Mouse (Mus musculus) kidney, embryonic 14.5 days (tissue): Measurements from ENCODE around the gene Hoxb8. TPM values are rescaled to one million over a fixed set of nuclear protein-coding genes. Genes with fewer than 3 reads are reported as not detected.

ENCODE experiments used
- ATAC-seq: fragments of 200-750 bp; cut with Nextera tagmentation; 2 replicates; pipeline ENCODE4 v1.8.0; 2017; ENCODE audit warnings: moderate number of reproducible peaks, mild to moderate bottlenecking, moderate TSS enrichment, moderate library complexity; ENCODE audit not compliant: low FRiP score, low TSS enrichment
- H3K27ac ChIP-seq: fragments of 300-500 bp; sonication (generic); 2 replicates; pipeline ENCODE4 v1.5.1; 2014; ENCODE audit warnings: low read depth, mild to moderate bottlenecking, low read length, moderate library complexity, mixed read lengths
- H3K27me3 ChIP-seq: fragments of 300-500 bp; sonication (generic); 2 replicates; pipeline ENCODE4 v1.6.1; 2014; ENCODE audit warnings: mild to moderate bottlenecking, low read length; ENCODE audit not compliant: control insufficient read depth, insufficient read depth
- H3K36me3 ChIP-seq: fragments of 300-500 bp; sonication (generic); 2 replicates; pipeline ENCODE4 v1.6.1; 2014; ENCODE audit warnings: low read length, mixed read lengths; ENCODE audit not compliant: control insufficient read depth, insufficient read depth
- H3K4me1 ChIP-seq: fragments of 300-500 bp; sonication (generic); 2 replicates; pipeline ENCODE4 v1.6.1; 2014; ENCODE audit warnings: low read length, mixed read lengths; ENCODE audit not compliant: control insufficient read depth, insufficient read depth
- H3K4me2 ChIP-seq: fragments of 300-500 bp; sonication (generic); replicated peaks from 2 replicates; pipeline ENCODE4 v1.6.1; 2014; ENCODE audit warnings: low read depth, mild to moderate bottlenecking, low read length
- H3K4me3 ChIP-seq: fragments of 300-500 bp; sonication (generic); 2 replicates; pipeline ENCODE4 v1.5.1; 2014; ENCODE audit warnings: mild to moderate bottlenecking, low read length
- H3K9ac ChIP-seq: fragments of 300-500 bp; sonication (generic); 2 replicates; pipeline ENCODE4 v1.6.1; 2014; ENCODE audit warnings: low read depth, mild to moderate bottlenecking, low read length, moderate library complexity
- H3K9me3 ChIP-seq: fragments of 300-500 bp; sonication (generic); 2 replicates; pipeline ENCODE4 v1.6.1; 2016; ENCODE audit warnings: low read length; ENCODE audit not compliant: control insufficient read depth
- WGBS: fragments of 180-500 bp; shearing (Covaris S2); extraction: QIAGEN DNeasy Blood & Tissue Kit; methylation state at CpG from one replicate; pipeline ENCODE4 v1.1.7; 2014; 5-methylcytosine and 5-hydroxymethylcytosine counted together
- polyA plus RNA-seq: library from polyadenylated mRNA; unstranded; fragments of >200 nt; fragmentation: Nextera tagmentation; extraction: Ambion mirVana; gene quantifications from 2 replicates; pipeline ENCODE4 v1.2.1, GENCODE M21; 2014

Gene Hoxb8
- polyA plus RNA-seq, 1 experiment from 2014 or later, result 12.7 TPM

DNA sequence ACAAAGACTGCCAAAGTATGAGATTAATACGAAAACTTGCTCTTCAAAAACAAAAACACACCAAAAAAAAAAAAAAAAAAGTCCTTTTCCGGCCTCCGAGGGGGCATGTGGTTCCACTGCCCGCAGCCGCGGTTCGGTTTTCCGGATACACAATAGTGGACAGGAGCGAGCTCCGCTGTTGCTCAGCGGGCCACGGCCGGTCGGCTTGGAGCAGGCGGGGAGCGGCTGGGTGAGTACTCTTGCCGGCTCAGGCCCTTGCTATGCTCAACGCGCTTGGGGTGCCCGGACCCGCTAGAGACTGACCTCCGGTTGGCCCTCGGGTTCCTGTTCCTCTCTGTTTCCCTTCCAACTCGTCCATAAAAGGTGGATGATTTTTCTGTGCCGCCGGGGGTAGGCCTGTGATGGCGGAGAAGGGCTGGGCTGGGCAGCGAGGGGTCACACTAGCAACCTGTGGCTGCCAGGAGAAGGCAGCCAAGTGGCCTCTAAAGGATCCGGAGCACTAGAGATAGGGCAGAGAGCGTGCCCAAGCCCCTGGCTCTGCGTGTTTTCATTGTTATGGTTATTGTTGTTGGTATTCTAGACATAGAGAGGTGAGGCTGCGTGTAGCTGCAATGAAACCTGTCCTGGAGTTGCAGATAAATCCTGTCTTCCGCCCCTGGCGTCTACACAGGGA, 33.1 kb downstream of the Hoxb8 start:
- no peaks in the 10 kb centered on the region for H3K36me3 ChIP-seq
- no peaks in the 10 kb centered on the region for H3K9me3 ChIP-seq
- H3K27ac ChIP-seq, result peak overlapping the region; percentile 100
- ATAC-seq, result no peak
- H3K4me3 ChIP-seq, result peak overlapping the region; percentile 53
- peak overlapping the region; percentile 95 for H3K4me2 ChIP-seq
- WGBS, result 4% methylated on average over 34 of the region's 34 CpGs
- no peaks in the 10 kb centered on the region for H3K27me3 ChIP-seq
- peaks cover 40% of the 10 kb centered on the region for H3K4me1 ChIP-seq
- H3K9ac ChIP-seq, result peak overlapping the region; percentile 99

DNA sequence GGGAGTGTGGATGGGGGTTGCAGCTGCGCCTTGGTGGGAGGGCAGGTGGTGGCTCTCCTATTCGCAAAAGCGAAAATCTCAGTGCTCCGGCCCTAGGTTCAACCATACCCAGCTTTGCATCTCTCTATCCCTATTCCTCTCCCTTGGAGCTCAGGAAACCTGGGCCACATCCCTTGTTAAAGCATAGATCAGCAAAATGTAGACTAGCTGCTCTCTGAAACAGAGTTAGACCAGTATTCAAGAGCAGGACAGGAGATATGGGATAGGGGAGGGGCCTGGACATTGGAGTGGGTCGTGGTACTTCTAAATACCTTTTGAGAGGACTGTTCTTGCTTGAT, 33.6 kb downstream of the Hoxb8 start:
- WGBS, result 8% methylated on average over 5 of the region's 5 CpGs
- Histone ChIP-seq H3K36me3 (peaks cover 4% of the 10 kb centered on the region; the same call in 1 of the 2 replicates), H3K9me3 (no peaks in the 10 kb centered on the region), H3K9ac (peak overlapping the region; percentile 99), H3K4me3 (peak overlapping the region; percentile 53), H3K27ac (peak overlapping the region; percentile 100), H3K27me3 (no peaks in the 10 kb centered on the region), H3K4me2 (peak overlapping the region; percentile 95), H3K4me1 (peaks cover 43% of the 10 kb centered on the region)
- ATAC-seq, result no peak

DNA sequence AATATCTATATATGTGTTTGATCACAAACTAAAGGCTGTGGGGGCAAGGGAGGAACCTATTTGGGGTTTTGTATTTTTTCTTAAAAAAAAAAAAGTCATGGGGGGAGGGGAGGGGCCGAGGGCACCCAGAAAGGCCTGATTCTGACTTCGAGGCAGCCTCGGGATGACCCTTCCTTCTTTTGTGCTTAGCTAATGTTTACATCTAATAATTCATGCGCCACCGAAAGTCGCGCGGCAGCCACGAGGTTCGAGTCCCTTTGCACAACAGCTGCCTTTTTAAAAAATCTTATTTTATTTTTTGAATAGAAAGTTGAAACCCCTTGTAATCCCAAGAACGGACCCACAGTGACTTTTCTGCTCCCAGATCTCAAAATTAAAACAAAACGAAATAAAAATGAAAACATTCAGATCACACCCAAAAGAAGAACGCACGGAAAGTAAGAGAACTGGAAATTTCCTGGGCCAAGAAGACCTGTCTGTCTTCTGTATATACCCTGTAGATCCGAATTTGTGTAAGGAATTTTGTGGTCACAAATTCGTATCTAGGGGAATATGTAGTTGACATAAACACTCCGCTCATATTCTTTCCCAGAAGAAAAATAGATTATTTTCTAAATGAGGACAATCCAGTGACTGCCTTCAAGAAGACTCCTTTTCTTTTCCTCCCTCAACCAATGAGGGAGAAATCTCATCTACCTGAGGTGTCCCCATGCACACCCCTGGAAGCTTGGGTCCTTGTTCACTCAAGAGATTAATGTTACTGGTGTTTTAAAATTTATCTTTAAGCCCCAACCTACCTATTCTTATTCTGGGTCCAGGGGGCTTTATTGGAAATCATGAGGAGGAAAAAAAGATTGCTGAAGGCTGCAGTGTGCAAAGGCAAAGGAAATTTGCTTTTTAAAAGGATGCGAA, 35.2 kb downstream of the Hoxb8 start:
- Histone ChIP-seq H3K27ac (peak overlapping the region; percentile 100), H3K27me3 (no peaks in the 10 kb centered on the region), H3K9me3 (no peaks in the 10 kb centered on the region), H3K36me3 (peaks cover 11% of the 10 kb centered on the region), H3K9ac (peak overlapping the region; percentile 99), H3K4me1 (peaks cover 49% of the 10 kb centered on the region), H3K4me2 (peak overlapping the region; percentile 95), H3K4me3 (peak overlapping the region; percentile 53)
- ATAC-seq, result no peak
- 7% methylated on average over 18 of the region's 18 CpGs for WGBS

DNA sequence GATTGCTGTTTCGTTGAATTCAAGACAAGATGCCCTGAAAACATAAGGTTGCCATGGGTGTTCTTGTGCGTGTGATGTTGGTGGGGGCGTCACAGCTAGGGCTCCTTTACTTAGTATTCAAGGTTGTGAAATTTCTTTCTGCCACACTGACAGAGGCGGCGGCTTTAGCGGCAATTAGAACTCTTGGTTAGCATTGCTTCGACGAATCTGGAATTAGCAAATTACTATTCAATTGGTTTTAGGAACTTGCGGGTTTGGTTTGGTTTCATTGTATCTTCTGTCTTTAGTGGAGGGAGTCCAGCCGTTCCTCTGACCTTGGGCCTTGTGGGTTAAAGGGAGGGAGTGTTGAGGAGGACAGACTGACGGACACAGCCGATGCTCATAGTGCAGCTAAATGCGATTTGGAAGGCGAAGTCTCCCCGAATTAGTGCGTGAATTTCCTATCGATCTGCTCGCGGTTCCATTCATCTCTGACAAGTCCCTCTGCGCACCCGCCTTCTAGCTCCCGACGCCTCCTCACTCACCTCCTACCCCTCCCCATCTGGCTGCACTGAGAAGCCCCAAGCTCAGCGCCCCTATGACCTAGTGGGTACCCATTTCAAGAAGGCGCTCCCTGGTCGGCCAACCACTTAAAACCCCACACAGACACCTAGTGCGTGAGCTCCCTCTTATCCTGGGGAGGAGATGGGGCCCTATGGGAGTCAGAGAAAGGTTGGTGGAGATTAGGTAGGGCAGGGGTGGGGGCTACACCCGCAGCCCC, 36.1 kb downstream of the Hoxb8 start, which contains the start of gene Hoxb4:
Gene Hoxb4, plus strand, starts transcription at position 660 of the 760 bp plus-strand sequence.
- WGBS, result 4% methylated on average over 28 of the region's 28 CpGs
- peak within 1 kb of the TSS; percentile 100 for H3K27ac ChIP-seq
- peaks cover 15% of the 10 kb centered on the region for H3K36me3 ChIP-seq
- ATAC-seq, result peak; percentile 3; the same call in 1 of the 2 replicates
- H3K4me2 ChIP-seq, result peak within 1 kb of the TSS; percentile 95
- peaks cover 55% of the 10 kb centered on the region for H3K4me1 ChIP-seq
- H3K9ac ChIP-seq, result peak within 1 kb of the TSS; percentile 99
- H3K9me3 ChIP-seq, result no peaks in the 10 kb centered on the region
- H3K27me3 ChIP-seq, result no peaks in the 10 kb centered on the region
- peak within 1 kb of the TSS; percentile 53 for H3K4me3 ChIP-seq

DNA sequence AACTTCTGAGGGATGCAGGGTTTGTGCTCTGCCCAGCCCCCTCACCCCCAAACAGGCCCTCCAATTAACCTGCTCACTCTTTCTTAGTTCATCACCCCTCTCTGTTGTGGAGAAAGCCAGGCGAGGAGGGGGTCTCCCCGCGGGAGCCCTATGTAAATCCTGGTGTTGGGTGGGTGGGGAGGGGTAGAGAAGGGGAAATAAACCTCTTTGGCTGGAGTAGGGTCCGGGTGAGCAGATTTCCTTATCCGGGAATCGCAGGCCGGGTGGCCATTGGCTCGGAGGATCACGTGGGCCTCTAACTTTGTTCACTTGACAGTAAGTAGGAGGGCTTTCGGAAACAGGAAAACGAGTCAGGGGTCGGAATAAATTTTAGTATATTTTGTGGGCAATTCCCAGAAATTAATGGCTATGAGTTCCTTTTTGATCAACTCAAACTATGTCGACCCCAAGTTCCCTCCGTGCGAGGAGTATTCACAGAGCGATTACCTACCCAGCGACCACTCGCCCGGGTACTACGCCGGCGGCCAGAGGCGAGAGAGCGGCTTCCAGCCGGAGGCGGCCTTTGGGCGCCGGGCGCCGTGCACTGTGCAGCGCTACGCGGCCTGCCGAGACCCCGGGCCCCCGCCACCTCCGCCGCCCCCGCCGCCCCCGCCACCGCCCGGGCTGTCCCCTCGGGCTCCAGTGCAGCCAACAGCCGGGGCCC, 36.8 kb downstream of the Hoxb8 start:
- Histone ChIP-seq H3K27me3 (no peaks in the 10 kb centered on the region), H3K9me3 (no peaks in the 10 kb centered on the region), H3K9ac (peak overlapping the region; percentile 99), H3K4me2 (peak overlapping the region; percentile 95), H3K4me1 (peaks cover 58% of the 10 kb centered on the region), H3K36me3 (peaks cover 15% of the 10 kb centered on the region), H3K4me3 (peak overlapping the region; percentile 53), H3K27ac (peak overlapping the region; percentile 100)
- WGBS, result under 1% methylated on average over 45 of the region's 45 CpGs
- ATAC-seq, result peak; percentile 64

DNA sequence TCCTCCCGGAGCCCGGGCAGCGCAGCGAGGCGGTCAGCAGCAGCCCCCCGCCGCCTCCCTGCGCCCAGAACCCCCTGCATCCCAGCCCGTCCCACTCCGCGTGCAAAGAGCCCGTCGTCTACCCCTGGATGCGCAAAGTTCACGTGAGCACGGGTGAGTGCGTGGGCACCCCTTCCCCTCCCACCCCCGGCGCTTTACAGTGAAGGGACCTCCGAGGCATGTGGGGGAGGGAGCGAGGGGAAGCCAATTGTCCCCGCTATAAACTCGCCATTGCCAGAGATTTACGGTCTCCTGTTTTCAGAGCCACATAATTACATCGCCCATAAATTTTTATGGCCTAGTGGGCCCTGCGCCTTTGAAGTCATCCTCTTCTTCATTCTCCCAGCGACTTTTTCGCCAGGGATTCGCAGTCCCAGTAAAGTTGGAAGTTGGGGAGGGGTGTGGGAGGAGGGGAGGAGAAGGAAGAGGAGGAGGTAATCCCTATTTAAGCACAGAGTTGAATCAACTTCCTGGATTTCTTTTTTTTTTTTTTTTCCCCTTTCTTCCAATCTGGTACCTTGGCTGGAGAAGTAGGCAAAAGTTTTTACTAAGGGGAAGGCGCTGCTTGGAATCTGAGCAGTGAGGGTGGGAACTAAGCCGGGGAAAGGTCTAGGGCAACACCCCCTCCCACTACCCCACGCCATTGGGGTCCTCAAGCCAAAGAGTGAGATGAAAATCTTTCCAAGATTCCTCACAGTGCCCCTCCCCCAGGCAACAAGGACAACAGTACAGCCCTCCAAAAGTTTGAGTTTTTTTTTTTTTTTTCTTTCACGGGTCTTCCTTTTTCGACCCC, 37.6 kb downstream of the Hoxb8 start:
- no peaks in the 10 kb centered on the region for H3K27me3 ChIP-seq
- H3K4me1 ChIP-seq, result peaks cover 59% of the 10 kb centered on the region
- peak overlapping the region; percentile 95 for H3K4me2 ChIP-seq
- H3K27ac ChIP-seq, result peak overlapping the region; percentile 100
- peak; percentile 84 for ATAC-seq
- peak overlapping the region; percentile 53 for H3K4me3 ChIP-seq
- WGBS, result 1% methylated on average over 30 of the region's 34 CpGs
- H3K9me3 ChIP-seq, result no peaks in the 10 kb centered on the region
- peak overlapping the region; percentile 99 for H3K9ac ChIP-seq
- peaks cover 15% of the 10 kb centered on the region for H3K36me3 ChIP-seq

DNA sequence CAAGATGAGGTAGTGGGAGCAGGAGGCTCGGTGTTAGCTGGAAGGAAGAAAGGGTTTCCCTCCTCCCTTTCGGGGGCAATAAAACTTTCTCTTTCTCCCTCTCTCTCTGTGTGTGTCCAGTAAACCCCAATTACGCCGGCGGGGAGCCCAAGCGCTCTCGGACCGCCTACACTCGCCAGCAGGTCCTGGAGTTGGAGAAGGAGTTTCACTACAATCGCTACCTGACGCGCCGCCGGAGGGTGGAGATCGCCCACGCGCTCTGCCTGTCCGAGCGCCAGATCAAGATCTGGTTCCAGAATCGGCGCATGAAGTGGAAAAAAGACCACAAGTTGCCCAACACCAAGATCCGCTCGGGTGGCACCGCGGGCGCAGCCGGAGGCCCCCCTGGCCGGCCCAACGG, 38.2 kb downstream of the Hoxb8 start:
- no peaks in the 10 kb centered on the region for H3K27me3 ChIP-seq

More for the DNA sequence above, 38.2 kb downstream of the Hoxb8 start:
- under 1% methylated on average over 29 of the region's 29 CpGs for WGBS
- Histone ChIP-seq H3K9ac (peak overlapping the region; percentile 99), H3K4me3 (peak overlapping the region; percentile 53), H3K4me1 (peaks cover 65% of the 10 kb centered on the region), H3K4me2 (peak overlapping the region; percentile 95), H3K9me3 (no peaks in the 10 kb centered on the region), H3K36me3 (peaks cover 15% of the 10 kb centered on the region), H3K27ac (peak overlapping the region; percentile 100)
- ATAC-seq, result no peak
